Comparison of ENCODE assay signal across 10 mouse cellular contexts in the genomic region with DNA sequence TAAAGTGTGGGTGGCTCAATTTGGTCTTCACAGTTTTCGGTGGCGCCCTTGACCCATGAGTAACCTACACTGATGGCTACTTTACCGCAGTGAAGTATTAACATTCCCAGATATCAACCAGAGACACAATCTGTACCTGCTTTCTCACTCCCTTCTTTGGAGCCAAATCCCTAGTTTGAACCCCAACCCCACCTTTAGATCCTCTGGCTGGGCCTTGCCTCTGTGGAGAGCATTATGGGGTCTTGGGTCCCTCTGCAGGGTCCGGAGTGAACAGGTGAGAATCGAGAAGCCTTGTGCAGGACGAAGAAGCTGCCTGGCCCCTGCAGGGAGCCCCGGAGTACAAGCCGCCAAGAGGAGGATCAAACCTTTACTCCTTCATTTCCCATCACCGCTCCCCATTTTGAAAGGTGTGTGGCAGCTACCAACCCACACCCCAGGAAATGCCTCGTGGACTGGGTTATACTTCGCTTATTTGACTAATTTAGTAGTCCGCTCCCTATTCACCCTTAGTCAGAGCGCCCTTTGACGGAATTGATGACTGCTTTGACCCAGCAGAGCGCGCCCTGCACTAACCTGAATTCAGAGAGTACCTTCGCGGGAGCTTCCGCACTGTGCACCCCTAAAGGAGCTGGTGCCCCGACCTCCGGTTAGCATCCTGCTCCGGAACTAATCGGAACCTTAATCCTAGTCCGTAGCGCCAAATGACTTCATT. TPM values are rescaled to one million over a fixed set of nuclear protein-coding genes. Genes with fewer than 3 reads are reported as not detected.
DNase-seq lines count a peak whose midpoint lies in the region; ATAC-seq lines count a peak whose summit lies in the region.
"Had no signal": no experiment of that assay in that cellular context is flagged by ENCODE, and none has a peak within 500 bp of the region (broad histone marks: within the 10 kb centered on the region; RNA-seq: fewer than 3 reads in every experiment).

No protein-coding gene starts in this region.

- no peak overlapping the region for H3K27ac ChIP-seq in heart, embryonic 11.5 days (ENCODE audit: low read depth, low read length)
- no peak overlapping the region for H3K27ac ChIP-seq in forebrain, embryonic 12.5 days
- H3K27ac ChIP-seq in limb, embryonic 11.5 days (replicated peaks; ENCODE audit: low read depth, low read length), result no peak overlapping the region
- H3K27ac ChIP-seq in neural tube, embryonic 13.5 days (replicated peaks), result no peak overlapping the region

- no peak overlapping the region for H3K9ac ChIP-seq in heart, embryonic 11.5 days (ENCODE audit: low read depth, low read length)
- H3K9ac ChIP-seq in forebrain, embryonic 12.5 days, result no peak overlapping the region
- no peak overlapping the region for H3K9ac ChIP-seq in limb, embryonic 11.5 days (ENCODE audit: low read length)
- H3K9ac ChIP-seq in neural tube, embryonic 13.5 days, result no peak overlapping the region

- DNase-seq in heart, postnatal 36 days, result no peak
- DNase-seq in limb, embryonic 11.5 days (ENCODE audit: low spot score), result peak; percentile 44
- DNase-seq in ovary, postnatal 36 days (ENCODE audit: low spot score), result no peak
- no peak for DNase-seq in right cerebral cortex, postnatal 25 days
- no peak for DNase-seq in right cerebral cortex, postnatal 36 days (ENCODE audit: low spot score in 2 of 2)
- DNase-seq: heart, postnatal 14 days; layer of hippocampus, postnatal 36 days had no signal

- ATAC-seq in heart, embryonic 11.5 days (replicated peaks; ENCODE audit: insufficient number of reproducible peaks, low FRiP score, low TSS enrichment), result no peak
- ATAC-seq in forebrain, embryonic 12.5 days (ENCODE audit: low FRiP score), result no peak
- ATAC-seq in limb, embryonic 11.5 days (ENCODE audit: insufficient number of reproducible peaks, low FRiP score, low TSS enrichment, low read depth), result no peak
- ATAC-seq in neural tube, embryonic 13.5 days (ENCODE audit: low read depth), result peak; percentile 55; the same call in 1 of the 2 replicates

- no peaks in the 10 kb centered on the region for H3K4me1 ChIP-seq in heart, embryonic 11.5 days (ENCODE audit: control insufficient read depth, insufficient read depth, low read length)
- peaks cover 5% of the 10 kb centered on the region for H3K4me1 ChIP-seq in forebrain, embryonic 12.5 days
- no peaks in the 10 kb centered on the region for H3K4me1 ChIP-seq in limb, embryonic 11.5 days (ENCODE audit: control insufficient read depth, insufficient read depth, low read length)
- peaks cover 14% of the 10 kb centered on the region; the same call in 1 of the 2 replicates for H3K4me1 ChIP-seq in neural tube, embryonic 13.5 days (replicated peaks)

- H3K9me3 ChIP-seq in heart, embryonic 11.5 days (replicated peaks; ENCODE audit: control insufficient read depth, low read length), result no peaks in the 10 kb centered on the region
- H3K9me3 ChIP-seq in forebrain, embryonic 12.5 days, result no peaks in the 10 kb centered on the region
- no peaks in the 10 kb centered on the region; the same call in 1 of the 2 replicates for H3K9me3 ChIP-seq in limb, embryonic 11.5 days (ENCODE audit: control insufficient read depth, low read length)
- H3K9me3 ChIP-seq in neural tube, embryonic 13.5 days, result no peaks in the 10 kb centered on the region

- WGBS in heart, embryonic 11.5 days (ENCODE audit: insufficient replicate concordance), result 1% methylated on average over 25 of the region's 25 CpGs
- 2% methylated on average over 25 of the region's 25 CpGs for WGBS in forebrain, embryonic 12.5 days
- WGBS in limb, embryonic 11.5 days, result 2% methylated on average over 25 of the region's 25 CpGs
- WGBS in neural tube, embryonic 13.5 days, result 1% methylated on average over 25 of the region's 25 CpGs

- intact Hi-C loops in heart, postnatal 36 days (cut with DNase I), result loop anchor here (2.0 kb wide), 1 partner anchor 15 kb away; no protein-coding TSS in a partner anchor

- H3K36me3 ChIP-seq in heart, embryonic 11.5 days (ENCODE audit: control insufficient read depth, insufficient read depth, low read length), result no peaks in the 10 kb centered on the region
- no peaks in the 10 kb centered on the region for H3K36me3 ChIP-seq in forebrain, embryonic 12.5 days (replicated peaks)
- no peaks in the 10 kb centered on the region for H3K36me3 ChIP-seq in limb, embryonic 11.5 days (ENCODE audit: control insufficient read depth, insufficient read depth, low read length)
- H3K36me3 ChIP-seq in neural tube, embryonic 13.5 days, result no peaks in the 10 kb centered on the region

- 0 out of 2 replicates have a peak overlapping the region, but pooled peaks have one; percentile 16 for H3K4me3 ChIP-seq in heart, embryonic 11.5 days (ENCODE audit: low read depth, low read length)
- no peak overlapping the region; the same call in 1 of the 2 replicates for H3K4me3 ChIP-seq in forebrain, embryonic 12.5 days (replicated peaks)
- H3K4me3 ChIP-seq in limb, embryonic 11.5 days (ENCODE audit: low read depth, low read length), result no peak overlapping the region
- H3K4me3 ChIP-seq in neural tube, embryonic 13.5 days, result no peak overlapping the region

- H3K4me2 ChIP-seq in heart, embryonic 11.5 days, result 0 out of 2 replicates have a peak overlapping the region, but pooled peaks have one; percentile 16
- H3K4me2 ChIP-seq in forebrain, embryonic 12.5 days, result peak overlapping the region; percentile 8
- H3K4me2 ChIP-seq in limb, embryonic 11.5 days (ENCODE audit: low read depth, severe bottlenecking), result no peak overlapping the region
- H3K4me2 ChIP-seq in neural tube, embryonic 13.5 days, result 0 out of 2 replicates have a peak overlapping the region, but pooled peaks have one; percentile 14

- H3K27me3 ChIP-seq in heart, embryonic 11.5 days (ENCODE audit: control insufficient read depth, insufficient read depth, low read length), result peaks cover 80% of the 10 kb centered on the region
- H3K27me3 ChIP-seq in forebrain, embryonic 12.5 days, result peaks cover 81% of the 10 kb centered on the region
- peaks cover 49% of the 10 kb centered on the region for H3K27me3 ChIP-seq in limb, embryonic 11.5 days (ENCODE audit: control insufficient read depth, insufficient read depth, low read length)
- peaks cover 92% of the 10 kb centered on the region for H3K27me3 ChIP-seq in neural tube, embryonic 13.5 days

RNA-seq across cellular contexts. Expression of a gene that starts 5.5 kb away (rescaled TPM):
- polyA plus RNA-seq in heart, embryonic 11.5 days (2014; fragmentation: Nextera tagmentation; extraction: Ambion mirVana), result 0.37 and 0.90 TPM in 2 replicates
- total RNA-seq in heart, postnatal 36 days (2021), result under 1 TPM; 0.35 to 0.36 TPM
- 2.5 and 2.6 TPM in 2 replicates for polyA plus RNA-seq in forebrain, embryonic 12.5 days (2016; fragmentation: Nextera tagmentation; extraction: Ambion mirVana)
- polyA plus RNA-seq in limb, embryonic 11.5 days (2014; fragmentation: Nextera tagmentation; extraction: Ambion mirVana), result 1.5 and 1.8 TPM in 2 replicates
- polyA plus RNA-seq in neural tube, embryonic 13.5 days (2015; fragmentation: Nextera tagmentation; extraction: Ambion mirVana), result 1.9 and 3.8 TPM in 2 replicates
